Mouse (Mus musculus): ENCODE measurements around the gene Mrtfb.

GRCm38 (mm10) chr16:13208087-13208486, 48.2 kb upstream of the Mrtfb start:
- TF ChIP-seq CTCF (IDR thresholded peaks at IDR 0.05; ENCODE audit: borderline replicate concordance, insufficient read depth, low read length) (no peak), POLR2A (IDR thresholded peaks at IDR 0.05; ENCODE audit: low read depth, low read length) (no peak)
